Mouse (Mus musculus) bone marrow, adult 2 months (tissue): ENCODE measurements around the gene Ick.

Experiments
- CTCF ChIP-seq: fragments of 200-500 bp; IDR thresholded peaks from 2 replicates; pipeline ENCODE4 v1.5.1; 2011; ENCODE audit warnings: low read length, control low read depth; ENCODE audit not compliant: control insufficient read depth, insufficient read depth
- POLR2A ChIP-seq: fragments of 200-500 bp; IDR thresholded peaks from 2 replicates; pipeline ENCODE4 v1.6.1; 2011; ENCODE audit warnings: low read depth, mild to moderate bottlenecking, control low read depth, low read length, borderline replicate concordance; ENCODE audit not compliant: control insufficient read depth

GRCm38 (mm10) chr9:78108796-78109239 is at the start of gene Ick, which contains the start of gene Fbxo9:
- TF ChIP-seq CTCF (no peak), POLR2A (no peak)
